Mouse (Mus musculus) forebrain, embryonic 16.5 days (tissue): ENCODE data around the gene Ebna1bp2. TPM values are rescaled to one million over a fixed set of nuclear protein-coding genes. Genes with fewer than 3 reads are reported as not detected.

Experiments used
- polyA plus RNA-seq: library from polyadenylated mRNA; unstranded; fragments of >200 nt; fragmentation: Nextera tagmentation; extraction: Ambion mirVana; gene quantifications from 2 replicates; pipeline ENCODE4 v1.2.1, GENCODE M21; 2015

Gene Ebna1bp2
- polyA plus RNA-seq, 1 experiment from 2014 or later: 138 TPM

Other genes with a start within 250 kb of the Ebna1bp2 start
- gene Szt2, start 211.5 kb upstream of the Ebna1bp2 start, polyA plus RNA-seq: 10.2 and 11.6 TPM in 2 replicates
- 113 and 116 TPM in 2 replicates for gene Med8, start 211.5 kb upstream of the Ebna1bp2 start, polyA plus RNA-seq
- 25.9 TPM in 2 replicates for gene Elovl1, start 192.7 kb upstream of the Ebna1bp2 start, polyA plus RNA-seq
- gene Cdc20, start 183.4 kb upstream of the Ebna1bp2 start, polyA plus RNA-seq: 87.8 and 113 TPM in 2 replicates
- gene Mpl, start 163.3 kb upstream of the Ebna1bp2 start, polyA plus RNA-seq: 0.22 TPM in 1 of 2 replicates, not detected in the other
- gene Tie1, start 130.7 kb upstream of the Ebna1bp2 start, polyA plus RNA-seq: 12.7 and 14.1 TPM in 2 replicates
- gene 2610528J11Rik, start 93.8 kb upstream of the Ebna1bp2 start, polyA plus RNA-seq: 0.26 TPM in 1 of 2 replicates, not detected in the other
- 0.21 TPM in 1 of 2 replicates, not detected in the other for gene Tmem125, start 76.8 kb upstream of the Ebna1bp2 start, polyA plus RNA-seq
- gene Cfap57, start within 50 bp of the Ebna1bp2 start, polyA plus RNA-seq: 0.72 and 1.3 TPM in 2 replicates
- gene Olfr62, start 38.2 kb downstream of the Ebna1bp2 start, polyA plus RNA-seq: not detected in 2 replicates
- not detected in 2 replicates for gene Olfr1342, start 72.0 kb downstream of the Ebna1bp2 start, polyA plus RNA-seq
- gene Olfr1341, start 82.7 kb downstream of the Ebna1bp2 start, polyA plus RNA-seq: not detected in 2 replicates
- not detected in 2 replicates for gene Olfr1340, start 99.3 kb downstream of the Ebna1bp2 start, polyA plus RNA-seq
- gene Olfr1339, start 111.4 kb downstream of the Ebna1bp2 start, polyA plus RNA-seq: not detected in 2 replicates
- gene Olfr1338, start 137.9 kb downstream of the Ebna1bp2 start, polyA plus RNA-seq: not detected in 2 replicates
- gene Olfr1337, start 161.8 kb downstream of the Ebna1bp2 start, polyA plus RNA-seq: not detected in 2 replicates
- gene Olfr1335, start 189.1 kb downstream of the Ebna1bp2 start, polyA plus RNA-seq: not detected in 2 replicates
- not detected in 2 replicates for gene Olfr1333, start 215.5 kb downstream of the Ebna1bp2 start, polyA plus RNA-seq
- gene Olfr1331, start 243.8 kb downstream of the Ebna1bp2 start, polyA plus RNA-seq: not detected in 2 replicates